Mouse (Mus musculus): ENCODE data around the gene Psmg3.

DNA sequence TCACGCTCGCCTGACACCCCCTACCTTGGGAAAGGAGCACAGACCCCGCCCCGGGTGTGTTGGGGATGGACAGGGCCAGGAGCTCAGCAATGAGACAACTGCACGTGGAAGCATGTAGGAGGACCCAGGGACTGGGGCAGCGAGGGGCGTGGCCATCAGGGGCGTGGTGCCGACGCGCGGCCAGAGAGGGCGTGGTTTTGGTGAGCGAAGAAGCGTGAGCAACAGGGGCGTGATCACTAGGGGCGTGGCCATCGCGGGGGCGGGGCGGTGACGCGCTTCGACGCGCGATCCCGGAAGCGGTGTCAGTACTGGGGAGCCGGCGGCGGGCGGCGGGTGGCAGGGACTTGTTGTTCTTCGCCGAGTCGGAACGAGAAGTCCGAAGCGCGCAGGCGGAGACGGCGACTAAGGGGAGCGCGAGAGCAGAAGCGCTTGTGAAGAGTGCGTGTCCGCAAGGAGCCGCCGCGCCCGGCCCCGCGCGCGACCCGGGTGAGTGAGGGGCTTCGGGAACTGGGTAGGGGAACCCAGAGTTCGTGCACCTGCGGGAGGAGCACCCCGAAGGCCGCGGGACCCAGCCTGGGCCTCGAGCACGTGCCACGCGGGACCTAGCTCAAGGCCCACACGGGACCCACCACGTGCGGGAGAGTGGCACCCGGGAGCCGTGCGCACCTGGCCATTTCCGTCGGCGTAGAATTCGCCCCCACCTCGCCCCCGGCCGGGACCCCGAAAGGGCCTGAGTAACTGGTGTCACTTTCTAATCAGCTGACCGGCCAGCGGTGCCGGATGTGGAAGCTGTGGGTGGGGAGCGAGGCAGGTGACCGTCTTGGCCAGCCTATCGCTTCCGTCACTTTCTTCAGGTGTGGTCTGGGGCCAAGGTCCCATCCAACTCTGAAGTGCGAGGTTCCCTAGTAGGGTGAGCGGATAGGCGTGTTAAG lies 35.2 kb downstream of the Psmg3 start, which contains the start of gene Mafk:
- TF ChIP-seq CTCF (conservative IDR thresholded peaks at IDR 0.05; ENCODE audit: low read length) (no peak), NANOG (IDR thresholded peaks at IDR 0.05; ENCODE audit: borderline replicate concordance, low read length) (no peak)

Measured in E14TG2a.4 (cell line).